Mouse (Mus musculus) Patski (cell line): Measurements from ENCODE around the gene Bag1. TPM values are rescaled to one million over a fixed set of nuclear protein-coding genes. Genes with fewer than 3 reads are reported as not detected.

Experiments
- ATAC-seq: fragments of 100-300 bp; one replicate; pipeline ENCODE4 v1.8.0; 2021
- CTCF ChIA-PET: fragments of 350-600 bp; sonication (Branson Sonifier 250); formaldehyde crosslinking; loops from one replicate; lab custom pipeline; 2022; ENCODE audit warnings: inconsistent platforms; lab: Charles Lee
- POLR2A ChIA-PET: fragments of 350-600 bp; sonication (Branson Sonifier 250); formaldehyde crosslinking; loops from one replicate; lab custom pipeline; 2022; ENCODE audit warnings: antibody characterized with exemption, inconsistent platforms; lab: Charles Lee
- DNase-seq: peaks from one replicate; pipeline ENCODE4 v3.0.0-alpha.2; 2011; ENCODE audit warnings: low read depth, low spot score
- H3K27me3 ChIP-seq: fragments of 371-371 bp; one replicate; pipeline ENCODE4 v1.5.1; 2021
- CTCF ChIP-seq: fragments of 100-300 bp; IDR thresholded peaks from one replicate; pipeline ENCODE4 v1.5.1; 2021
- in situ Hi-C: fragments of 300-500 bp; cut with MboI; formaldehyde crosslinking; loops from 3 replicates; pipeline ENCODE4 v1.11.1; 2018; ENCODE audit warnings: low pct_unique_long_range_greater_than_20kb, mixed read lengths
- polyA plus RNA-seq: library from polyadenylated mRNA; unstranded; gene quantifications from one replicate; pipeline ENCODE4 v1.2.3, GENCODE M21; 2021

Gene Bag1
- polyA plus RNA-seq, 1 experiment from 2014 or later: 140 TPM

DNA sequence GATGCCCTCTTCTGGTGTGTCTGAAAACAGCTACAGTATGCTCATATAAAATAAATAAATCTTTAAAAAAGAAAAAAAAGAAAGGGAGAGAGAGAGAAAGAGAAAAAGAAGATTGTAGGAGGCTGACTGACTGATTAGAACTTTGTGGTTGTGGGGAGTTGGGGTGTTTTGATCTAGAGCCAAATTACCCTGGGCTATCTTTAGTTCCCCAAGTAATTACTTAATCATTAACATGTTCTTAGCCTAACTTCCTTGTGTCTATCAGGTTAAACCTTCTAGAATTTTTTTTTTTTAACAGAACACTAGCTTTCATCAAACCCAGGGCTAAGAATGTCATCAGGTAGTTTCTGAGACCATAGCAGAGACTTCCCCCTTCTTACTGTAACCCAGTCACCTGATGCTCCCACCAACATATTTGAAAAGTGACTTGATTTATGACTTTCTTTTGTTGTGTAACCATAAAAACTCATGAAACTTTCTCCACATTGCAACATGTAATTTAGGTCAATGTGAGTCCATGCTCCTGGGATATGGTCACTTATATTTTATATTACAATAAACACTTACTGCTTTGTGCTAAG, 33.7 kb downstream of the Bag1 start:
- ATAC-seq (no peak), DNase-seq (peak; percentile 3)
- ChIA-PET CTCF (interaction anchor here (0.6 to 1.4 kb wide), 4 partner anchors 22 to 141 kb away, joined by 3 read pairs; no protein-coding TSS in a partner anchor), POLR2A (no interaction called here)
- H3K27me3 ChIP-seq: no peaks in the 10 kb centered on the region
- in situ Hi-C loops: no loop called here
- no peak for TF ChIP-seq CTCF

DNA sequence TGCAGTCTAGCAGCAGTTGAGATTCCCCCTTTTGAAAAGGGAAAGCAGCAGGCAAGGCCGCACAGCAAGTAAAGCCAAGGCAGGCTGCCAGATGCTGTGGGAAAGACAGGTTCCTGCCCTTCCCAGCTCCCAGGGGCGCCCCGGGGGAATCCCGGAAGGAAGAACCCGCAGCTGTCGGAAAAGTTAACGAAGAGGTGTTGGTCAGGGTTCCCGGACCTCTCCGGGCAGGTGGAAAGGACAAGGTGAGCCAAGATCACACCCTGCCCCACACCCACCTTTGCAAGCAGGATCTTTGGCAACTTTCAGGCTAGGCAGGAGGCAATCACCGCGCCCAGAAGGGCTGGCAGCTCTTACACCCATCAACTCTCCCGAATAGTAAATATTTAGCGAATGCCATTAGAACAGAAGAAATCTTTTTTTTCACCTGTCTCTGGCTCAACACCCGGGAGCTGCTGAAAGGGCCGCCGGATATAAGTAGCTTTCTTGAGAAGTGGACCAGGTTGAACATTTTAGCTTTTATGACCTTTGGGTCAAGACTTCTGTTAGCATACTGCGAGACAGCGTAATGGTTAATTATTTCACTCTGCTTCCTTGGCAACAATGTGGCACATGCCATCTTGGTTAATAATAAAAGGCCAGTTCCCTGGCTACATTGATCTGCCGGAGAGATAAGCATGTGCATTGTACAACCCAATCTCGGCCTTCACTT, 39.7 kb downstream of the Bag1 start:
- H3K27me3 ChIP-seq: no peaks in the 10 kb centered on the region
- in situ Hi-C loops: loop anchor here (5.0 kb wide), 1 partner anchor 136 kb away; no protein-coding TSS in a partner anchor
- ChIA-PET POLR2A (interaction anchor here (0.6 kb wide), 1 partner anchor 41 kb away, joined by 3 read pairs; no protein-coding TSS in a partner anchor), CTCF (interaction anchor here (1.3 to 3.9 kb wide), 2 partner anchors 30 to 134 kb away, joined by 6 to 52 read pairs; no protein-coding TSS in a partner anchor)
- DNase-seq (no peak), ATAC-seq (no peak)
- no peak for TF ChIP-seq CTCF

DNA sequence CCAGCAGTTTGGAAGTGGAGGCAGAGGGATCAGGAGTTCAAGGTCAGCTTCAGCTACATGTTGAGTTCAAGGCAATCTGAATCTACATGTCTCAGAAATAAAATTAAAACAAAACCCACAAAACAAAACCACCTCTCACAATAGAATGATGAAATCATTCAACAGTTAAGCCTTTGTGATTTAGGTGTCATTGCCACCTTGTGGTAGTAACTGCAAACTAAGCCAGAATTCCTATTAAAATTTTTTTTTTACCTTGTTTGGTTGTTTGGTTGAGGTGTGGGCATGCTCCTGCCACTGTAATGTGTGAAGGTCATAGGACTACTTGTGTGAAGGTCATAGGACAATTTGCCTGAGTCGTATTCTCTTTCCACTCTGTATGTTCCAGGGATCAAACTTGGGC, 41.8 kb downstream of the Bag1 start:
- H3K27me3 ChIP-seq: no peaks in the 10 kb centered on the region
- ATAC-seq (peak; percentile 17), DNase-seq (no peak)
- POLR2A ChIA-PET: no interaction called here
- peak; percentile 50 for TF ChIP-seq CTCF
- CTCF ChIA-PET: interaction anchor here (1.0 to 3.9 kb wide), 7 partner anchors 21 to 131 kb away, joined by 3 to 52 read pairs (median 3); no protein-coding TSS in a partner anchor
- in situ Hi-C loops: loop anchor here (5.0 kb wide), 1 partner anchor 134 kb away; no protein-coding TSS in a partner anchor

GRCm38 (mm10) chr4:40900612-40901011, 47.5 kb downstream of the Bag1 start:
- ChIA-PET POLR2A (no interaction called here), CTCF (interaction anchor here (1.7 kb wide), 1 partner anchor 127 kb away, joined by 6 read pairs; no protein-coding TSS in a partner anchor)
- H3K27me3 ChIP-seq: no peaks in the 10 kb centered on the region
- ATAC-seq (no peak), DNase-seq (no peak)
- no peak for TF ChIP-seq CTCF
- in situ Hi-C loops: no loop called here

DNA sequence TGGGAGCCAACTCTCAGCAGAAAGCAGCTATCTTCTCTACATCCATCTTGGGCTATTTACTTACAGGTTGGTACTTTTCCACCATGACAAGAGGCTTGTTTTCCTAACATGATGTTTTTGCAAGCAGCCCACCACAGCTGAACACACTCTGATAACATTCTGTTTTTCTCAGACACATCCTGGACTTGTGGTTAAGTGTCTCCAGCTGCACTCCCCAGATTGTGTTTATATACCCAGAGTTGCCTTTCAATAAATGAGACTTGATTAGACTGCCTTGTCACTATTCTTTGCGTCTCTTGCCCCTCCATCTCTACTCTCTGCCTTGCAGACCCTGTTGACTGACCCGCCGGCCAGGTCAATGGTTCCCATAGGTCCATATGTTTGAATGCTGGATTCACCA, 48.0 kb downstream of the Bag1 start:
- DNase-seq: no peak
- no peak for TF ChIP-seq CTCF
- ChIA-PET POLR2A (no interaction called here), CTCF (interaction anchor here (1.5 to 1.7 kb wide), 2 partner anchors 13 to 127 kb away, joined by 3 to 6 read pairs; no protein-coding TSS in a partner anchor)
- in situ Hi-C loops: no loop called here
- ATAC-seq: no peak
- no peaks in the 10 kb centered on the region for H3K27me3 ChIP-seq

- POLR2A ChIA-PET: no interaction called here
- no peaks in the 10 kb centered on the region for H3K27me3 ChIP-seq
- DNase-seq (no peak), ATAC-seq (no peak)
- TF ChIP-seq CTCF: no peak
- CTCF ChIA-PET: interaction anchor here (1.5 kb wide), 1 partner anchor 12 kb away, joined by 3 read pairs; no protein-coding TSS in a partner anchor
- in situ Hi-C loops: no loop called here
These were observed 48.8 kb downstream of the Bag1 start for GRCm38 (mm10) chr4:40899264-40899663.

DNA sequence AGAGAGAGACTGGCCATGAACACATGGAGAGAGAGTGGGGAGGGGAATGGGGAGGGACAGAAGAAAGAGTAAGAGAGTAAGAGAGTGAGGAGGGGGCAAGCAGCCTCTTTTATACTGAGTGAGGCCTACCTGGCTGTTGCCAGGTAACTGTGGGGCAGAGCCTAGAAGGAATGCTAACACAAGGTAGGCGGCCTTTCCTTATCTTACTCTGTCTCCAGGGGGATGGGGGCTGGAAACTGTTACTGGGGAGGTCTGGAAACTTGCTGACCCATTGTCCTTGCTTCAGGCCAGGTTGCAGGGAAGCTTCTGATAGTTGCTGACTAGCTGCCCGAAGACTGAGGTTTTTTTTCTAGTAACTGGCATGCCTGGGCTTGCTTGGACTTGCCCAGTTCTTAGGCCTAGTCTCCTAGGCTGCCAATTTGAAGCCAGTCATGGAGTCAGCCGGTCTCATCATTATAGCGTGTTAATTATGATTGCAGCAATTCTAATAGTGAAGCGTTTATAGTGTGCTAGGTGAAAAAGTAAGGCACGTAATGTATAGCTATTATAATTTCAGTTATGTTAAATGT, 49.5 kb downstream of the Bag1 start:
- in situ Hi-C loops: no loop called here
- POLR2A ChIA-PET: no interaction called here
- no peaks in the 10 kb centered on the region for H3K27me3 ChIP-seq
- ATAC-seq (no peak), DNase-seq (no peak)
- CTCF ChIA-PET: interaction anchor here (1.0 to 1.5 kb wide), 2 partner anchors 12 to 13 kb away, joined by 3 read pairs; no protein-coding TSS in a partner anchor
- no peak for TF ChIP-seq CTCF

GRCm38 (mm10) chr4:40895646-40896045, 52.4 kb downstream of the Bag1 start:
- ChIA-PET CTCF (interaction anchor here (0.7 kb wide), 1 partner anchor 121 kb away, joined by 3 read pairs; no protein-coding TSS in a partner anchor), POLR2A (no interaction called here)
- DNase-seq (no peak), ATAC-seq (no peak)
- no peaks in the 10 kb centered on the region for H3K27me3 ChIP-seq
- TF ChIP-seq CTCF: peak; percentile 33
- in situ Hi-C loops: no loop called here

GRCm38 (mm10) chr4:40895118-40895517, 53.0 kb downstream of the Bag1 start:
- POLR2A ChIA-PET: no interaction called here
- TF ChIP-seq CTCF: no peak
- H3K27me3 ChIP-seq: no peaks in the 10 kb centered on the region
- ATAC-seq (no peak), DNase-seq (no peak)
- in situ Hi-C loops: no loop called here
- CTCF ChIA-PET: interaction anchor here (0.7 kb wide), 1 partner anchor 120 kb away, joined by 3 read pairs; no protein-coding TSS in a partner anchor

GRCm38 (mm10) chr4:40891206-40891605, 56.9 kb downstream of the Bag1 start:
- ATAC-seq (no peak), DNase-seq (no peak)
- ChIA-PET CTCF (interaction anchor here (0.8 kb wide), 1 partner anchor 39 kb away, joined by 3 read pairs; no protein-coding TSS in a partner anchor), POLR2A (no interaction called here)
- in situ Hi-C loops: no loop called here
- no peak for TF ChIP-seq CTCF
- no peaks in the 10 kb centered on the region for H3K27me3 ChIP-seq
